Mouse (Mus musculus) heart, adult 2 months (tissue): ENCODE data around the gene Ino80b. TPM values are rescaled to one million over a fixed set of nuclear protein-coding genes. Genes with fewer than 3 reads are reported as not detected.

Experiments
- DNase-seq, 2 experiments: peaks; one replicate each; pipeline ENCODE4 v3.0.0; 2021
- H3K27ac ChIP-seq: fragments of 200-600 bp; 2 replicates; pipeline ENCODE4 v1.8.1; 2022
- H3K27me3 ChIP-seq: fragments of 200-500 bp; 2 replicates; pipeline ENCODE4 v1.6.1; 2012; ENCODE audit warnings: mild to moderate bottlenecking, low read length, inconsistent platforms, mixed read lengths; ENCODE audit not compliant: control insufficient read depth, insufficient read depth
- H3K36me3 ChIP-seq: fragments of 200-500 bp; 2 replicates; pipeline ENCODE4 v1.6.1; 2012; ENCODE audit warnings: low read length, inconsistent platforms; ENCODE audit not compliant: control insufficient read depth, insufficient read depth
- H3K4me1 ChIP-seq: fragments of 200-500 bp; 2 replicates; pipeline ENCODE4 v1.6.1; 2011; ENCODE audit warnings: low read length; ENCODE audit not compliant: control insufficient read depth, insufficient read depth
- H3K4me3 ChIP-seq: fragments of 200-600 bp; 2 replicates; pipeline ENCODE4 v1.8.1; 2022
- H3K79me2 ChIP-seq: fragments of 200-500 bp; replicated peaks from 2 replicates; pipeline ENCODE4 v1.6.1; 2012; ENCODE audit warnings: mild to moderate bottlenecking, inconsistent platforms, low read length, moderate library complexity, mixed read lengths; ENCODE audit not compliant: control insufficient read depth, insufficient read depth
- H3K9ac ChIP-seq: fragments of 200-500 bp; 2 replicates; pipeline ENCODE4 v1.6.1; 2012; ENCODE audit warnings: low read depth, mild to moderate bottlenecking, control low read depth, inconsistent platforms, low read length, mixed read lengths
- CTCF ChIP-seq: fragments of 200-600 bp; IDR thresholded peaks from 2 replicates; pipeline ENCODE4 v1.8.1; 2022; ENCODE audit warnings: antibody characterized with exemption, mild to moderate bottlenecking, moderate library complexity
- EP300 ChIP-seq: fragments of 200-500 bp; IDR thresholded peaks from 2 replicates; pipeline ENCODE4 v1.6.1; 2011; ENCODE audit warnings: low read depth, low read length, control low read depth; ENCODE audit not compliant: insufficient read depth
- POLR2A ChIP-seq: fragments of 200-500 bp; IDR thresholded peaks from 2 replicates; pipeline ENCODE4 v1.6.1; 2011; ENCODE audit warnings: mild to moderate bottlenecking, low read depth, low read length, control low read depth; ENCODE audit not compliant: insufficient read depth
- WGBS: fragments of 180-500 bp; shearing (Covaris S2); methylation state at CpG from one replicate; pipeline ENCODE4 v1.1.7; 2018; 5-methylcytosine and 5-hydroxymethylcytosine counted together
- intact Hi-C: fragments of 180-260 bp; cut with DNase I; formaldehyde crosslinking; loops from one replicate; pipeline ENCODE4 v1.15.1; 2025
- long read RNA-seq: library from polyadenylated mRNA; stranded (forward); transcript quantifications from one replicate; pipeline ENCODE4 v2.0.0, GENCODE M21; 2021
- polyA plus RNA-seq: library from polyadenylated mRNA; depleted of rRNA; stranded (reverse); fragments of >200 nt; gene quantifications from 2 replicates; pipeline ENCODE4 v1.2.3, GENCODE M21; 2012; rRNA removed
- total RNA-seq, 2 experiments: library from RNA; stranded (reverse); gene quantifications; 2 replicates each; pipeline ENCODE4 v1.2.3; 2021

The Ino80b gene
- total RNA-seq: 10 to 100 TPM; 13.1 to 15.1 TPM
- 5.5 and 9.5 TPM in 2 replicates for polyA plus RNA-seq
- long read RNA-seq, transcript Ino80b-202 (5 exons, 1,503 nt): major isoform, 7 of 8 reads
- long read RNA-seq, partial matches to known transcripts: 1 of 8 reads
- long read RNA-seq, other reads (novel, unspliced or antisense): 0 of 8 reads

DNA sequence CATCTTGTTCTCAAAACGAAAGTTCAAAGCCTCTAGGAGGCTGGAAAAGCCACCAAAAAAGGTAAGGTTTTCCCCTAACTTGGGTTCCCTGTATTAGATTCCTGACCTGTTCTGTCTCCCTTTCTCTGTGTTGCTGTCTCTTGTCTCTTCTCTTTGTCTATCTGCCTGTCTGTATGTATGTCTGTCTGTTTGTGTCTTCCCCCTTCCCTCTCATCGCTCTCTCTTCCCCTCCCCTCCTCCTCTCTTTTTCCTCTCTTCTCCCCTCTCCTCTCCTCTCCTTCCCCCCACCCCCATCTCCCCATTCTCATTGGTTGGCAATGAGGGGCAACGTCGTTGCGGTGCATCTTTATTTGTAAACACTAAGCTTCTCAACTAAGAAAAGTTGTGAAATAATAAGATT lies at the start of gene Ino80b:
Gene Ino80b (minus strand): TSS at position 101 of the 400 bp plus-strand sequence.
- no peak for DNase-seq
- H3K4me1 ChIP-seq: peaks cover 3% of the 10 kb centered on the region
- peak within 1 kb of the TSS; percentile 84 for H3K4me3 ChIP-seq
- 28% methylated on average over 5 of the region's 5 CpGs for WGBS
- no peaks in the 10 kb centered on the region for H3K27me3 ChIP-seq
- peak within 1 kb of the TSS; percentile 76 for H3K27ac ChIP-seq
- H3K36me3 ChIP-seq: no peaks in the 10 kb centered on the region
- H3K9ac ChIP-seq: peak within 1 kb of the TSS; percentile 78
- no peaks in the 10 kb centered on the region for H3K79me2 ChIP-seq
- no peak for TF ChIP-seq CTCF
- TF ChIP-seq EP300: no peak
- no peak for TF ChIP-seq POLR2A
- intact Hi-C loops: loop anchor here (1.0 to 2.0 kb wide), 2 partner anchors 16 to 39 kb away; partner anchors contain the start of genes Dctn1 and Mrpl53

DNA sequence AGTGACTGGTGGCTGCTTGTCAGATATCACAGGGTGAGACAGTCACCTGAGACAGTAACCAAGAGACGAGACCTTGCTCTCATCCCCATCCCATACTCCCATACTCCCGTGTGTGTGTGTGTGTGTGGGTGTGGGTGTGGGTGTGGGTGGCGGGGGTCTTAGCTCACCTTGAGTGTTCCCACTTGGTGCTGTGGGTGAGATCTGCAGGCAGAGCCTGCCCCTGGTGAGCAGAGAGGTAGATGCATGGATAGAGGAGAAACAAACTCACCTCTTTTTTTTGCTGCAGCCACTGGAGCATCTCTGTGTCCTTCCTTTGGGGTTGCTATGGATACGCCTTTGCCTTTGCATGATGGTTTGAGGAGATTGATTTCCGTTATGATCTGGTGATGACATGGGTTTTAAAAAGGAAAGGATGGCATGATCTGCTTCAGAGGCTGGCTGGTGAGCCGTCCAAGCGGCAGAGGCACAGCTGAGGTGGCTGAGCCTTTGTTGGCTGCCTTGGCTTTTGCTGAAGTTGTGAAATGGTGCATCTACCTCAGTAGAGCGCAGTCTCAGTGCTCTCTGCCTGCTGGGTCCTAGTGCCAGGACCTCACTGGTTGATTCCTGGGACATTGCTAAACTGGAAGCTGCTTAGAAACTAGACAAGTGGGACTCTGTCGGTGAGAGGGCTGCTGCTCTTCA lies 47.1 kb upstream of the Ino80b start:
- Histone ChIP-seq H3K4me1 (peaks cover 10% of the 10 kb centered on the region), H3K9ac (no peak overlapping the region), H3K79me2 (peaks cover 7% of the 10 kb centered on the region), H3K4me3 (no peak overlapping the region), H3K27ac (no peak overlapping the region), H3K27me3 (no peaks in the 10 kb centered on the region), H3K36me3 (no peaks in the 10 kb centered on the region; the same call in 1 of the 2 replicates)
- no peak for DNase-seq
- intact Hi-C loops: no loop called here
- TF ChIP-seq POLR2A: no peak
- TF ChIP-seq CTCF: no peak
- no peak for TF ChIP-seq EP300
- 71% methylated on average over 9 of the region's 9 CpGs for WGBS

DNA sequence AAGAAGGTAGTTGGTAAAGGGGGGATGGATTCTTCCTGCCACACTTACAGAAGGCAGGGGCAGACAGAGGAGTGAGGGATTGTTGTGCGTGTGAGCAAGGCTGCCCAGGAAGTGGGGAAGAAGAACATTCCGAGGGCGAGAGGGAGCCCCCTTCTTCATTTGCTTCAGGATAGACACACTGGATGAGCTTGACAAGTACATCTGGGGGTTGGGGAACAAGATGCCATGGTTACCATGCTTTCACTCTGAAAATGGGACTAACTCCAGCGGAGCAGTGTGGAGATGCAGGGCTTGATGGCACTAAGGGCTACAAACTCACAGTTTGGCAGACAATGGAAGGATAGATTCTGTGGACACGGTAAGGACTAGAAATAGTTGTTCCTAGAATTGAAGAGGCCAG lies 45.8 kb upstream of the Ino80b start:
- Histone ChIP-seq H3K9ac (no peak overlapping the region), H3K27me3 (no peaks in the 10 kb centered on the region), H3K36me3 (no peaks in the 10 kb centered on the region; the same call in 1 of the 2 replicates), H3K4me3 (no peak overlapping the region), H3K27ac (no peak overlapping the region), H3K79me2 (peaks cover 10% of the 10 kb centered on the region), H3K4me1 (peaks cover 7% of the 10 kb centered on the region)
- no peak for DNase-seq
- intact Hi-C loops: no loop called here
- no peak for TF ChIP-seq CTCF
- no peak for TF ChIP-seq EP300
- no peak for TF ChIP-seq POLR2A
- 76% methylated on average over 5 of the region's 5 CpGs for WGBS

GRCm38 (mm10) chr6:83169872-83170271 lies 44.6 kb upstream of the Ino80b start:
- Histone ChIP-seq H3K36me3 (no peaks in the 10 kb centered on the region; the same call in 1 of the 2 replicates), H3K79me2 (peaks cover 10% of the 10 kb centered on the region), H3K4me3 (no peak overlapping the region), H3K27me3 (no peaks in the 10 kb centered on the region), H3K4me1 (peaks cover 7% of the 10 kb centered on the region), H3K27ac (no peak overlapping the region), H3K9ac (no peak overlapping the region)
- intact Hi-C loops: loop anchor here (5.0 kb wide), 1 partner anchor 107 kb away; no protein-coding TSS in a partner anchor
- no peak for DNase-seq
- 59% methylated on average over 5 of the region's 5 CpGs for WGBS
- TF ChIP-seq CTCF: no peak
- TF ChIP-seq POLR2A: no peak
- no peak for TF ChIP-seq EP300

- H3K27ac ChIP-seq: peak overlapping the region; percentile 97
- H3K36me3 ChIP-seq: no peaks in the 10 kb centered on the region; the same call in 1 of the 2 replicates
- peak overlapping the region; percentile 66 for H3K9ac ChIP-seq
- H3K79me2 ChIP-seq: peaks cover 6% of the 10 kb centered on the region
- no peak for DNase-seq
- H3K4me1 ChIP-seq: peaks cover 6% of the 10 kb centered on the region; the same call in 1 of the 2 replicates
- H3K4me3 ChIP-seq: peak overlapping the region; percentile 95
- intact Hi-C loops: loop anchor here (5.0 kb wide), 1 partner anchor 111 kb away; no protein-coding TSS in a partner anchor
- TF ChIP-seq POLR2A (no peak), CTCF (peak; percentile 30; the same call in 1 of the 2 replicates), EP300 (no peak)
- peaks cover 2% of the 10 kb centered on the region; the same call in 1 of the 2 replicates for H3K27me3 ChIP-seq
- under 1% methylated on average over 12 of the region's 12 CpGs for WGBS
These were observed 41.0 kb upstream of the Ino80b start for GRCm38 (mm10) chr6:83166243-83166630.
